In genomic region chr17:73263077-73263501, GRCm38 (mm10) we compare ENCODE assay signal across 9 mouse cellular contexts.
DNase-seq lines count a peak whose midpoint lies in the region; ATAC-seq and TF ChIP-seq lines count a peak whose summit lies in the region.
"Had no signal": no experiment of that assay in that cellular context is flagged by ENCODE, and none has a peak within 500 bp of the region (broad histone marks: within the 10 kb centered on the region; RNA-seq: fewer than 3 reads in every experiment).

No protein-coding gene starts in this region.

- intact Hi-C loops in gastrocnemius, postnatal 14 days (cut with DNase I; ENCODE audit: low total_unique reads): no loop called here

- H3K27ac ChIP-seq in forebrain, postnatal 0 days (ENCODE audit: low read depth, low read length): no peak overlapping the region
- H3K27ac ChIP-seq in hindbrain, embryonic 14.5 days: no peak overlapping the region
- H3K27ac ChIP-seq: liver, embryonic 14.5 days had no signal

- no peak overlapping the region for H3K9ac ChIP-seq in forebrain, postnatal 0 days
- H3K9ac ChIP-seq in hindbrain, embryonic 14.5 days: no peak overlapping the region
- H3K9ac ChIP-seq: liver, embryonic 14.5 days had no signal

- no peaks in the 10 kb centered on the region for H3K9me3 ChIP-seq in forebrain, postnatal 0 days (ENCODE audit: low read length)
- no peaks in the 10 kb centered on the region for H3K9me3 ChIP-seq in hindbrain, embryonic 14.5 days (ENCODE audit: control insufficient read depth, low read length)

- H3K4me2 ChIP-seq in forebrain, postnatal 0 days (ENCODE audit: low read depth): no peak overlapping the region
- no peak overlapping the region for H3K4me2 ChIP-seq in hindbrain, embryonic 14.5 days (replicated peaks)

- no peaks in the 10 kb centered on the region for H3K36me3 ChIP-seq in forebrain, postnatal 0 days (ENCODE audit: insufficient read depth)
- no peaks in the 10 kb centered on the region for H3K36me3 ChIP-seq in hindbrain, embryonic 14.5 days (replicated peaks; ENCODE audit: control insufficient read depth, insufficient read depth)

- H3K4me3 ChIP-seq in forebrain, postnatal 0 days (ENCODE audit: low read depth, low read length): no peak overlapping the region
- no peak overlapping the region for H3K4me3 ChIP-seq in hindbrain, embryonic 14.5 days (replicated peaks; ENCODE audit: low read length)

- DNase-seq in lung, postnatal 25 days (ENCODE audit: low spot score): peak; percentile 30
- DNase-seq in lung, postnatal 10 days: no peak
- peak; percentile 75 for DNase-seq in adipocyte (ENCODE audit: low spot score)
- peak; percentile 80 to 84 for DNase-seq in layer of hippocampus, adult 8-10 months (ENCODE audit: low spot score in 2 of 2)
- peak; percentile 88 to 90 for DNase-seq in right cerebral cortex, postnatal 36 days (ENCODE audit: low spot score in 2 of 2)
- no peak for DNase-seq in forebrain, postnatal 0 days
- no peak for DNase-seq in hindbrain, embryonic 14.5 days (ENCODE audit: low spot score)
- no peak for DNase-seq in gastrocnemius, postnatal 14 days

- 89% methylated on average over 8 of the region's 8 CpGs for WGBS in forebrain, postnatal 0 days
- 81% methylated on average over 8 of the region's 8 CpGs for WGBS in hindbrain, embryonic 14.5 days

- no peaks in the 10 kb centered on the region for H3K27me3 ChIP-seq in forebrain, postnatal 0 days (ENCODE audit: insufficient read depth, low read length)
- H3K27me3 ChIP-seq in hindbrain, embryonic 14.5 days (ENCODE audit: control insufficient read depth, insufficient read depth, low read length): no peaks in the 10 kb centered on the region

- no peak for TF ChIP-seq CTCF in forebrain, postnatal 0 days (IDR thresholded peaks at IDR 0.05; ENCODE audit: low read depth)

- no peaks in the 10 kb centered on the region for H3K4me1 ChIP-seq in forebrain, postnatal 0 days (ENCODE audit: insufficient read depth)
- H3K4me1 ChIP-seq in hindbrain, embryonic 14.5 days (replicated peaks; ENCODE audit: control insufficient read depth, insufficient read depth, low read length): no peaks in the 10 kb centered on the region

- ATAC-seq in forebrain, postnatal 0 days: no peak
- no peak for ATAC-seq in hindbrain, embryonic 14.5 days (ENCODE audit: low FRiP score)

Comparison
In these comparisons a context has a peak if more than half of its experiments do, and no peak if none do; other contexts are left out.
1. DNase-seq: peak in lung, postnatal 25 days (single experiment), adipocyte (single experiment), layer of hippocampus, adult 8-10 months (2 of 2) and right cerebral cortex, postnatal 36 days (2 of 2); none in lung, postnatal 10 days (single experiment), forebrain, postnatal 0 days (single experiment), hindbrain, embryonic 14.5 days (single experiment) and gastrocnemius, postnatal 14 days (single experiment).